Mouse (Mus musculus): ENCODE measurements around the gene Mmp25.
"Not testable (repeated sequence)": the region's sequence is repeated elsewhere in the genome, so short reads cannot be mapped to it uniquely, and the experiment has no call there.

Mmp25 gene

GRCm38 (mm10) chr17:23599605-23600063 is 45.4 kb downstream of the Mmp25 start:
- DNase-seq = no peak

DNA sequence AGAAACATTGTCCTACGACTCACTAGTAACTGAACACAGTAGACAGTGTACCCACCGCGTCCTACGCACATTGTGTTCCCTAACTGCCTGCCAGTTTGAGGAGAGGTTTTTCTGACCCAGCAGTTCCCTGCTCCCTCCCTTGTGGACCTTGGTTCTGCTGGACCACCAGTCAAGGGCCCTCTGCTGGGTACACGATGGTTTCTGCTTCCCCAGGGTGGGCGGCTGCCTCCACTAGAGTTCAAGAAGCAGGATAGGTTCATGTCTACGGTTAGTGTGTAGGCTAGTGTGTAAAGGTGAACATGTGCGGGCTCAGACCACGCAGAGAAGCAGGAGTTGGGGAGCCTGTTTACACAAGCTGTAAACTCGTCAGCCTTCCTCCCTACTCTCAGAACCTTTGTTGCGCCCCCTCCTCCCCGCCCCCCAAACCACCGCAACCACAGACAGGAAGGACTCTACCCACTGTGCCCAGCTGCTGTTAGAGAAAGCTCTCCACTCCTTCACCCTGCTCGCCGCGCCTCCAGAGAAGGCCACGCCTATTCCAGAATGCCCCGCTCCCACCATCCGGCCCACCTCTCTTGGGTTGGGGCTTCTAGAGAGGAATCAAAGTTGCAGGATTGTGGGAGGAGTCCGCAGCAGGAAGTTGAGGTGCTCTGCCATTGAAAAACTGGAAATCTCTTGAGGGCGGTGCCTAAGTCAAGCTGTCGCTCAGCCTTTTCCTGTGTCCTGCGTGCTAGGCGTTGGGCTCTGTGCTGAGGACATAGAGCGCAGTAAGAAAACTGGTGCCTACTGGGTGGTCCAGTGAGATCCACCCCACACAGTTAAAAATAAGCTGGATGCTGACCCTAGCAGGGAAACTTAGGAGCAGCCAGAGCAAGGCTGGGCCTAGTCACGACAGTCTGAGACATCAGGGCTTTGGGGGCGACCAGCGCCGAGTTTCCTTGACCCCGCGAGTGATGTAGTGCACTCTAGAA is 46.2 kb downstream of the Mmp25 start, which contains the start of gene Zfp13:
Zfp13 (minus strand) TSS at position 906 of the 971 bp plus-strand sequence.
- DNase-seq = peak; percentile 64 to 72

- not testable (repeated sequence) for DNase-seq
Measured at GRCm38 (mm10) chr17:23595139-23595538, 49.9 kb downstream of the Mmp25 start.

GRCm38 (mm10) chr17:23592926-23593300 is 52.2 kb downstream of the Mmp25 start:
- DNase-seq = no peak

- peak; percentile 99 to 100 for DNase-seq
Measured at GRCm38 (mm10) chr17:23592208-23592925, 52.7 kb downstream of the Mmp25 start.

GRCm38 (mm10) chr17:23587253-23587652 is 57.8 kb downstream of the Mmp25 start:
- no peak for DNase-seq

GRCm38 (mm10) chr17:23585721-23586491 is 59.2 kb downstream of the Mmp25 start:
- DNase-seq = peak; percentile 70 to 78

- DNase-seq = no peak
Measured at GRCm38 (mm10) chr17:23584786-23585185, 60.3 kb downstream of the Mmp25 start.

All from cerebellum, postnatal 25 days (tissue).